Mouse (Mus musculus) WW6 (cell line): ENCODE measurements around the gene Dnajc1.

ENCODE experiments used
- DNase-seq: peaks from one replicate; pipeline ENCODE4 v3.0.0-alpha.2; 2013; ENCODE audit warnings: low read depth, low spot score

The Dnajc1 gene

GRCm38 (mm10) chr2:18392331-18393021 is at the start of gene Dnajc1:
Gene Dnajc1 (minus strand): TSS chr2:18392830.
- DNase-seq, result peak; percentile 88

GRCm38 (mm10) chr2:18441871-18442270 is 49.2 kb upstream of the Dnajc1 start:
- no peak for DNase-seq

GRCm38 (mm10) chr2:18415242-18415641 is 22.6 kb upstream of the Dnajc1 start:
- DNase-seq, result no peak

- no peak for DNase-seq
Measured at GRCm38 (mm10) chr2:18403679-18404078, 11.0 kb upstream of the Dnajc1 start.

GRCm38 (mm10) chr2:18401771-18402170 is 9.1 kb upstream of the Dnajc1 start:
- no peak for DNase-seq

- no peak for DNase-seq
Measured at GRCm38 (mm10) chr2:18393022-18393519, 441 bp upstream of the Dnajc1 start.

GRCm38 (mm10) chr2:18391861-18392260 is 769 bp downstream of the Dnajc1 start:
- DNase-seq, result no peak

GRCm38 (mm10) chr2:18389631-18390030 is 3.0 kb downstream of the Dnajc1 start:
- DNase-seq, result no peak

- DNase-seq, result no peak
Measured at GRCm38 (mm10) chr2:18381662-18382061, 11.0 kb downstream of the Dnajc1 start.

GRCm38 (mm10) chr2:18372400-18373182 is 20.0 kb downstream of the Dnajc1 start:
- DNase-seq, result no peak

GRCm38 (mm10) chr2:18370794-18371498 is 21.7 kb downstream of the Dnajc1 start:
- no peak for DNase-seq

- DNase-seq, result no peak
Measured at GRCm38 (mm10) chr2:18364402-18364801, 28.2 kb downstream of the Dnajc1 start.

- no peak for DNase-seq
Measured at GRCm38 (mm10) chr2:18355293-18355692, 37.3 kb downstream of the Dnajc1 start.

GRCm38 (mm10) chr2:18352620-18353019 is 40.0 kb downstream of the Dnajc1 start:
- DNase-seq, result no peak

- no peak for DNase-seq
Measured at GRCm38 (mm10) chr2:18343464-18343863, 49.2 kb downstream of the Dnajc1 start.

GRCm38 (mm10) chr2:18318671-18319070 is 74.0 kb downstream of the Dnajc1 start:
- no peak for DNase-seq

- DNase-seq, result no peak
Measured at GRCm38 (mm10) chr2:18317503-18318281, 74.9 kb downstream of the Dnajc1 start.

GRCm38 (mm10) chr2:18316909-18317308 is 75.7 kb downstream of the Dnajc1 start:
- no peak for DNase-seq

- no peak for DNase-seq
Measured at GRCm38 (mm10) chr2:18310261-18311104, 82.1 kb downstream of the Dnajc1 start.
